Mouse (Mus musculus): ENCODE data around the gene Rasa2. TPM values are rescaled to one million over a fixed set of nuclear protein-coding genes. Genes with fewer than 3 reads are reported as not detected.

Gene Rasa2
- polyA plus RNA-seq, 1 experiment = 1.5 TPM

DNA sequence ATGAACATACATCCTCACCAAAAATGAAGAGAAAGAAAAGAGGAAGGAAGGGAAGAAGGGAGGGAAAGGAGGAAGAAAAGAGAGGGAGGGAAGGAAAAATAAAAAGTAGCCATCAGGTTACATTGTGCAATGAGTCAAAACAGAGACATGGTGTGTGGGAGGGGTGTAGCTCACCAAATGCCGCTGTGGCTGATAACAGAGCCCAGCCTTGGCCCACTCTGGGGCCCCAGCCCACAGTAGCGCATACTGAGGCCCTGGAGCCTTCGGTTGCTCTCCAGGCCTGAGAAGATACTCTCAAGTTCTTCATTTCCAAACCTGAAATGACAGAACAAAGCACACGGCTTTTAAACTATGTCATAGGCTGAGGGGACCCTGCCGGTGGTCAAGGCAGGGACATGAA, 117.1 kb downstream of the Rasa2 start:
- H3K79me2 ChIP-seq (ENCODE audit: control insufficient read depth, insufficient read depth) = no peaks in the 10 kb centered on the region
- H3K36me3 ChIP-seq (ENCODE audit: control insufficient read depth, insufficient read depth) = no peaks in the 10 kb centered on the region
- TF ChIP-seq CTCF (IDR thresholded peaks at IDR 0.05; ENCODE audit: control insufficient read depth, insufficient read depth, insufficient read length) = no peak
- TF ChIP-seq MYOG (IDR thresholded peaks at IDR 0.05; ENCODE audit: control insufficient read depth, extremely low read depth, insufficient read length) = no peak
- TF ChIP-seq CEBPB (IDR thresholded peaks at IDR 0.05; ENCODE audit: low read depth) = no peak
- no peak for TF ChIP-seq FOSL1 (IDR thresholded peaks at IDR 0.05; ENCODE audit: insufficient read depth, low read length, poor library complexity, severe bottlenecking)
- no peak for TF ChIP-seq MAX (IDR thresholded peaks at IDR 0.05)
- TF ChIP-seq USF1 (IDR thresholded peaks at IDR 0.05; ENCODE audit: low read depth) = no peak
- no peak for TF ChIP-seq MYOD1 (IDR thresholded peaks at IDR 0.05; ENCODE audit: control insufficient read depth, insufficient read length, low read depth)
- H3ac ChIP-seq (ENCODE audit: control insufficient read depth, insufficient read length, low read depth) = no peak overlapping the region
- no peaks in the 10 kb centered on the region for H3K79me3 ChIP-seq (ENCODE audit: low read depth)
- H3K27me3 ChIP-seq (ENCODE audit: control insufficient read depth, insufficient read depth, insufficient read length) = no peaks in the 10 kb centered on the region
- no peak overlapping the region for H3K4me3 ChIP-seq (ENCODE audit: insufficient read depth, poor library complexity, severe bottlenecking)

DNA sequence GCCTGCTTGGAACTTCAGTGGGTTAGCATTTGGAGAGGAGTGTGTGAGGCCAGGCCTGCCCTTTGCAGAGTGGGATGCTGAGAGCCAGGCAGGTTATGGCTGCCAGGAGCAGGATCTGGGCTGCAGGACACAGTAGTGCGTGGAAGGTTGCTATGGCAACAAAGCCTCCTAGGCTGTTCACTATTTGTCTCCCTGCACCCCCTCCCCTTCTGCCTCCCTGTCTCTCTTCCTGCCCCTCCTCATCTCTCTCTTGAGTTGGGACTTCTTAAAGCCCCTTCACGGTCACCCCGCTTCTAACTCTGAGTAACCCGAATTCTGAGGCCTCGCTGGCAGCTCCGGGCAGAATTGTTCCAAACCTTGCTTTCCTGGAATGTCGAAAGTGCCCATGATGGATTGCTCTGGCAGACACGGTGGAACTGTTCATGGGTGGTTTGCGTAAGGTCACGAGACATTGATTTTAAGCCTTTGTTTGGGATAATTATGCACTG, 125.4 kb downstream of the Rasa2 start:
- Histone ChIP-seq H3ac (ENCODE audit: control insufficient read depth, insufficient read length, low read depth) (no peak overlapping the region), H3K79me2 (ENCODE audit: control insufficient read depth, insufficient read depth) (no peaks in the 10 kb centered on the region), H3K79me3 (ENCODE audit: low read depth) (no peaks in the 10 kb centered on the region), H3K4me3 (ENCODE audit: insufficient read depth, poor library complexity, severe bottlenecking) (no peak overlapping the region), H3K36me3 (ENCODE audit: control insufficient read depth, insufficient read depth) (no peaks in the 10 kb centered on the region), H3K27me3 (ENCODE audit: control insufficient read depth, insufficient read depth, insufficient read length) (peaks cover 5% of the 10 kb centered on the region)
- TF ChIP-seq CTCF (IDR thresholded peaks at IDR 0.05; ENCODE audit: control insufficient read depth, insufficient read depth, insufficient read length) (no peak), CEBPB (IDR thresholded peaks at IDR 0.05; ENCODE audit: low read depth) (no peak), USF1 (IDR thresholded peaks at IDR 0.05; ENCODE audit: low read depth) (no peak), MYOG (IDR thresholded peaks at IDR 0.05; ENCODE audit: control insufficient read depth, extremely low read depth, insufficient read length) (no peak), FOSL1 (IDR thresholded peaks at IDR 0.05; ENCODE audit: insufficient read depth, low read length, poor library complexity, severe bottlenecking) (no peak), MAX (IDR thresholded peaks at IDR 0.05) (no peak), MYOD1 (IDR thresholded peaks at IDR 0.05; ENCODE audit: control insufficient read depth, insufficient read length, low read depth) (no peak)

DNA sequence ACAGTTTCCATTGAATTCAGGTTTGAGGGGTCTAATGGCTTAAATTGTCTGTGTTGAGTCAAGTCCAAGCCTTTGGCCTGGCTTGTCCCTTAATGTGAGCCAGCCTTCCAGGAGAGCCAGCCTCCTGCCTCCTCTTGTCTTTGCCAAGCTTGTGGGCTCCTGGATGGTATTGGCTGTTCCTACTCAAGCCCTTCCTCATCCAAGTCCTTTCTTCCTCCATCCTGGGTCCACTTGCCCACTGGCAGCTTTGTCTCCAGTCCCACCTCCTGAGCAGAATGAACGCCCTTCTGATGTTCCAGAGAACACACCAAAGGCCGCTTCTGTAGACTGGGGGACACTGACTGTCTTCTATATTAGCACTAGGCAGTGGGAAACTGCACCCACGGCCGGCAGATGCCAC, 126.3 kb downstream of the Rasa2 start:
- Histone ChIP-seq H3K79me3 (ENCODE audit: low read depth) (no peaks in the 10 kb centered on the region), H3K79me2 (ENCODE audit: control insufficient read depth, insufficient read depth) (no peaks in the 10 kb centered on the region), H3K36me3 (ENCODE audit: control insufficient read depth, insufficient read depth) (no peaks in the 10 kb centered on the region), H3K27me3 (ENCODE audit: control insufficient read depth, insufficient read depth, insufficient read length) (peaks cover 5% of the 10 kb centered on the region), H3ac (ENCODE audit: control insufficient read depth, insufficient read length, low read depth) (no peak overlapping the region), H3K4me3 (ENCODE audit: insufficient read depth, poor library complexity, severe bottlenecking) (no peak overlapping the region)
- TF ChIP-seq MYOD1 (IDR thresholded peaks at IDR 0.05; ENCODE audit: control insufficient read depth, insufficient read length, low read depth) (no peak), CEBPB (IDR thresholded peaks at IDR 0.05; ENCODE audit: low read depth) (no peak), FOSL1 (IDR thresholded peaks at IDR 0.05; ENCODE audit: insufficient read depth, low read length, poor library complexity, severe bottlenecking) (no peak), CTCF (IDR thresholded peaks at IDR 0.05; ENCODE audit: control insufficient read depth, insufficient read depth, insufficient read length) (no peak), USF1 (IDR thresholded peaks at IDR 0.05; ENCODE audit: low read depth) (no peak), MYOG (IDR thresholded peaks at IDR 0.05; ENCODE audit: control insufficient read depth, extremely low read depth, insufficient read length) (no peak), MAX (IDR thresholded peaks at IDR 0.05) (no peak)

DNA sequence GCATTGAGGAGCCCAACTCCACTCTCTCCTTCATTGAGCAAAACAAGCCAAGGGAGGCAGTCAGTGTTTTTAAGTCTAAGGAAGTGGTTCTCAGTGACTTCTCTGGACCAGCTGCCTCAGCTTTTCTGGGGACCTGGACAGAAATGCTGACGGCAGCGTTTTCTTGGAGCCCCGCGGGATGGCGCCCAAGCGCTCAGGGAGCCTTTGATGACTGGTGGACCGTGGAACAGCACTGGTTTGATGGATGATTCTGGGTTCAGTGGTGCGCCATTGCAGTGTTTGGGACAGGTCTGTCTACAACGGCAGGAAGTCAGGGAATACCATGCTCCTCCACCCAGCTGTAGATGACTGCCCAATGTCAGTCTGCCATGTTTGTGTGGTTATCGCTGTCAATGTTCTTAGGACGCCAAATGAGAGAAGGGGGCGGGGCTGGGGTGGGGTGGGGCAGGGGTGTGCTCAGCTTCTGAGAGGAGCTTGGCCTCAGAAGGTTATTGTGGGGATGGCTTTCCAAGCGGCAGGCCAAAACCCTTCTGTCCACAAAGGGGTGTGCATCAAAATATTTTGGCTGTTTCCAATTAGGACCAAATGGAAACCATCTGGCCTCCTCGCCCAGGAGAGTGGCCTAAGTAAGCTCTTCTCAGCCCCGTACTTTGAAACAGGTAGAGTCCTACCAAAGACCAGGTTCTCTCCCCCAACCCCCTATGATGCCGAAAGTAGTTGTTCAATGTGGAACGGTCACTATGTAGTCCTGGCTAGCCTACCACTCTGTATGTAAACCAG, 127.1 kb downstream of the Rasa2 start:
- H3ac ChIP-seq (ENCODE audit: control insufficient read depth, insufficient read length, low read depth) = no peak overlapping the region
- H3K79me3 ChIP-seq (ENCODE audit: low read depth) = no peaks in the 10 kb centered on the region
- no peak overlapping the region for H3K4me3 ChIP-seq (ENCODE audit: insufficient read depth, poor library complexity, severe bottlenecking)
- H3K27me3 ChIP-seq (ENCODE audit: control insufficient read depth, insufficient read depth, insufficient read length) = peaks cover 5% of the 10 kb centered on the region
- TF ChIP-seq MYOG (IDR thresholded peaks at IDR 0.05; ENCODE audit: control insufficient read depth, extremely low read depth, insufficient read length) (no peak), USF1 (IDR thresholded peaks at IDR 0.05; ENCODE audit: low read depth) (no peak), FOSL1 (IDR thresholded peaks at IDR 0.05; ENCODE audit: insufficient read depth, low read length, poor library complexity, severe bottlenecking) (no peak), MAX (IDR thresholded peaks at IDR 0.05) (no peak), CEBPB (IDR thresholded peaks at IDR 0.05; ENCODE audit: low read depth) (no peak), MYOD1 (IDR thresholded peaks at IDR 0.05; ENCODE audit: control insufficient read depth, insufficient read length, low read depth) (no peak), CTCF (IDR thresholded peaks at IDR 0.05; ENCODE audit: control insufficient read depth, insufficient read depth, insufficient read length) (no peak)
- no peaks in the 10 kb centered on the region for H3K36me3 ChIP-seq (ENCODE audit: control insufficient read depth, insufficient read depth)
- H3K79me2 ChIP-seq (ENCODE audit: control insufficient read depth, insufficient read depth) = no peaks in the 10 kb centered on the region

DNA sequence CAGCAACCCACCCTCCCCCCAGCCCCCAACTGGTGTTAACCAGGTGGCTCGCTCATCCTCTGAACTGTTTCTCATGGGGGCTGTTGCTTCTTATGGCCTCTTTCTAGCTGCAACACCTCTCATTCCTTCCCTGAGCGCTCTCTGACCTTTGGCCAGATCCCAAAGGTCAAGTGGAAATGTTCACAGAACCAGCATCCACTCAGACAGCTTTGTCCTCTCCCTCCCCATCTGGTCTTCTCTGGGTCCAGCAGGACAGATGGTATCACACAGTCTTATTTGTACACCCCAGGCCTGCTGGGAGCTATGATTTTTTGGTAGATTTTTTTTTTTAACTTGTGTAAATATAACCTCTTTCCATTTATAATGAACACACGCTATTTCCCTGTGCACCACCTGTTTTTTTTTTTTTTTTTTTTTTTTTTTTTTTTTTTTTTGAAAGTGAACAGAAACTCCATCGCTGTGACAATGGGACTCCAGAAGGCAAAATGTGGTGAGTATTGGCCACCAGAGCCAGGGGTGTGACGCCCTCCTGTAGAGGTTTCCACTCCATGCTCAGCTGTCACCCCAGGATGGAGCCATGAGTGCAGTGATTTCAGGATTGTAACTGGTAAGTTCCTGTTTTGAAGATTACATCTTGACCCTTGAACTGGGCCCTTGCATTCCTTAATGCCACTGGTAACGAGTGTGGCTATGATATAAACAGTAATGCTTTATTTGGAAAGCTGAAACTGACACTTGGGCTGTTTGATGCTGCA, 128.4 kb downstream of the Rasa2 start:
- Histone ChIP-seq H3K79me3 (ENCODE audit: low read depth) (no peaks in the 10 kb centered on the region), H3K36me3 (ENCODE audit: control insufficient read depth, insufficient read depth) (no peaks in the 10 kb centered on the region), H3K27me3 (ENCODE audit: control insufficient read depth, insufficient read depth, insufficient read length) (peaks cover under 1% of the 10 kb centered on the region), H3K4me3 (ENCODE audit: insufficient read depth, poor library complexity, severe bottlenecking) (no peak overlapping the region), H3ac (ENCODE audit: control insufficient read depth, insufficient read length, low read depth) (no peak overlapping the region), H3K79me2 (ENCODE audit: control insufficient read depth, insufficient read depth) (no peaks in the 10 kb centered on the region)
- TF ChIP-seq MYOD1 (IDR thresholded peaks at IDR 0.05; ENCODE audit: control insufficient read depth, insufficient read length, low read depth) (no peak), MAX (IDR thresholded peaks at IDR 0.05) (no peak), CTCF (IDR thresholded peaks at IDR 0.05; ENCODE audit: control insufficient read depth, insufficient read depth, insufficient read length) (no peak), CEBPB (IDR thresholded peaks at IDR 0.05; ENCODE audit: low read depth) (no peak), FOSL1 (IDR thresholded peaks at IDR 0.05; ENCODE audit: insufficient read depth, low read length, poor library complexity, severe bottlenecking) (no peak), MYOG (IDR thresholded peaks at IDR 0.05; ENCODE audit: control insufficient read depth, extremely low read depth, insufficient read length) (no peak), USF1 (IDR thresholded peaks at IDR 0.05; ENCODE audit: low read depth) (no peak)

All from C2C12 (cell line).